Mouse (Mus musculus) stomach, embryonic 15.5 days (tissue): ENCODE data around the gene Ptprb. TPM values are rescaled to one million over a fixed set of nuclear protein-coding genes. Genes with fewer than 3 reads are reported as not detected.

ENCODE experiments used
- polyA plus RNA-seq: library from polyadenylated mRNA; unstranded; fragments of >200 nt; fragmentation: Nextera tagmentation; extraction: Ambion mirVana; gene quantifications from 2 replicates; pipeline ENCODE4 v1.2.1, GENCODE M21; 2015

Ptprb gene
- polyA plus RNA-seq, 1 experiment from 2014 or later, result 4.2 TPM

Other genes starting within 250 kb of the Ptprb start
- not detected in 2 replicates for gene 4933416C03Rik, start 161.6 kb upstream of the Ptprb start, polyA plus RNA-seq
- gene Kcnmb4, start 198.4 kb downstream of the Ptprb start, polyA plus RNA-seq, result 4.4 and 4.8 TPM in 2 replicates